Mouse (Mus musculus) urinary bladder, adult 18-20 months (tissue): ENCODE data around the gene Nlrp3.
"Not testable (repeated sequence)": the region's sequence is repeated elsewhere in the genome, so short reads cannot be mapped to it uniquely, and the experiment has no call there.

Experiments
- DNase-seq, 2 experiments: peaks; one replicate each; pipeline ENCODE4 v3.0.0; 2022; ENCODE audit warnings: low spot score in 2 of 2, mixed read lengths in 2 of 2

Gene Nlrp3

DNA sequence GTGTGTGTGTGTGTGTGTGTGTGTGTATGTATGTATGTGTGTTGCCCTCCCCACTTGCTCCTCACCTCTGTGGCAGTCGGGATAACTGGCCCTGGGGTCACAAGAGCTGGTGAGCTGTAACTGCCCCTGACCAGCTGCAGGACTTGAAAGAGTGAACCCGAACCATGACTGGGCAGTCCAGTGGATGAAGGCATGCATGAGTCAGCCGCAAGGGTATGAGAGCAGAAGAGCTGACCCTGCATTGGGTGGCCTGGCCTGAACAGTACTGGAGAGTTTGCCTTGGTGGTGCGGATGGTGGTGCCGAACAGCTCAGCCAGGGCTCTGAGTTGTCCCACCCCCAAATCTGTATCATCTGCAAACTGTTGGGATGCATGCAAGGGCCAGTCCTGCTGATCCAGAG lies 9.8 kb upstream of the Nlrp3 start:
- no peak for DNase-seq

DNA sequence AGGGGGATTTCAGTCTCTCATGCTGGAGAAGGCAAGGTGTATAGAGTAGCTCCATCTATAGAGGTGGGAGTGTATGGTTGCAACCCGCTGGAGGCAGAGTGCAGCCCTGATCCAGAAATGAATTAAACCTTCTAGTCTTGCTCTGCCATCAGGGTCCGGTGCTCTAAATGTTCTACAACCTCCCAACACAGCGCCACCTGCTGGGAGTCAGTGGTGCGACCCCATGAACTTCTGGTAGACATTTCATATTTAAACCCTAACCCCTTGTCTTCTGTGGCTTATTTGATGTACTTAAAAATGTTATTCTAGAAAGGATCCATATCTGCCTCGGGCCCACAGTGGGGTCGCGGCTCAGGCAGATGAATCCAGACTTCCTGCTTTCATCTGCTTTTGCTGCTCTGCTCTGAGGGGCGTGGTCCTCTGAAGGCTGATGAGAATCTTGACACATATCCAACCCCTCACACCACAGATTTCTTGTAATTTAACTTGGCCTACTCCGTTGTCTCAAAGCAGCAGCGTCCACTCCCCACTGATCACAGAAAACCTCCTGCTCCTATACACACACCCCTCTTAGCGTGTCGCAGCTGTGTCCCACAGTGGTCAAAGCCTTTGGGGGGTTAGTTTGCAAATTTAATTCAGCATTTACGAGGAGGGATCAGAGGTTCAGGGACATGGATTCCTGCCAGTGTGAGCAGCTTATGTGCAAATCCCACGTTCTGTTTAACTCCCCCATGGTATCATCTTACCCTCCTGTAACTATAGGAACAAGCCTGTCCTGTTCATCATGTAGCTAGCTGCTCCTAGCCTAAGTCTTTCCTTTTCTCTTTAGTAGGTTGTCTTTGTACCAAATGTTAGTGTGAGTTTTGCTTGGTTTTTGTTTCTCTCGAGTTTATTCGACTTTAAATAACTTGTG lies 3.9 kb upstream of the Nlrp3 start:
- no peak for DNase-seq

DNA sequence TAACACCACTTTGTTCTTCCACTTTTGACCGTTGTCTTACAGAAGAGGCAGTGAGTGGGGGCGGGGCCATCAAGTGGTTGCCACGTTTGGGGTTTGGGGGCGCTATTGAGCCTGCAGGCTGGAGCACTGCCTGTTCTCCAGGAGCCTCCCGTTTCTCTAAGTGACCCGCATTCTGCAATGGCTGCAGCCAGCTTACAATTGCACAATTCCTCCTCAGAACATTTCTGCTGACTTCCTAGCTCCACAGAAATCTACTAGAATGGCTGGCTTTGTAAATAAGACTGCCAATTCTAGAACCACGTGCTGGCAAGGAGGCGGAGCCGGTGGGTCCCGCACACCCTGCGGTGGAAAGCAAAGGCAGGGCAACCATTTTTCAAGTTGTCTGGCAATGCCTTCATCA lies 3.0 kb upstream of the Nlrp3 start:
- DNase-seq, result peak; percentile 12 to 44

DNA sequence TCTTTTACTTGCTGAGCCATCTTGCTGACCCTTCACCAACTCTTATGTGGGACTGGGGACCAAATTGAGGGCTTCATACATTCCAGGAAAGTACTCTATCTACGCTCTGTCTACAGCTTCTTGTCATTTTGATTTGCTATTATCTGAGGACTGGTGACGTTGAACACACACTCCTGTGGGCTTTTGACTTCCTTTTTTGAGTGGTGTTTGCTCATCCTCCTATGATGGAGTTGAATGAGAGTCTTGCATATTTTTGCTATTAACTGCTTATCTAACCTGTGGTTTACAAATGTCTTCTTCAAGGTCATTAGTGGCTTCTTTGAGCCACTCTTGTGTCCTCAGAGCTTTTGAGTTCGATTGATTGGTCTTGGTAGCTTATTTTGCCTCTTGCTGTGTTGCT lies 1.2 kb upstream of the Nlrp3 start:
- DNase-seq, result no peak

DNA sequence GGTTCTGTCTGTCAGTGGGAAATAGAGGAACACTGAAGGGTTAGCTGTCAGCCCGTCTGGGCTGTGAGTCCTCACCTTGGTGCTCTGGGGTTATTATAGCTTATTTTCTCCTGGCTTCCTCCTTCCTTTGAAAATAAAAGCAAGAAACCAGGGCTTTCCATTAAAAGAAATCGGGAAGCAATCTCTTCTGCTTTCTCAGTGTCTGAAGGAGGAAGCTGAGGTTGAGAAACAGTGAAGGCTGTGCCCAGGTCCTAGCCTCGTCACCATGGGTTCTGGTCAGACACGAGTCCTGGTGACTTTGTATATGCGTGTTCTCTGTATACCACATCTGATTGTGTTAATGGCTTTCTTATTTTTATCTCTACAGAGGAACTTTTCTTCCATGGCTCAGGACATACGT lies 1.1 kb downstream of the Nlrp3 start:
- no peak for DNase-seq

DNA sequence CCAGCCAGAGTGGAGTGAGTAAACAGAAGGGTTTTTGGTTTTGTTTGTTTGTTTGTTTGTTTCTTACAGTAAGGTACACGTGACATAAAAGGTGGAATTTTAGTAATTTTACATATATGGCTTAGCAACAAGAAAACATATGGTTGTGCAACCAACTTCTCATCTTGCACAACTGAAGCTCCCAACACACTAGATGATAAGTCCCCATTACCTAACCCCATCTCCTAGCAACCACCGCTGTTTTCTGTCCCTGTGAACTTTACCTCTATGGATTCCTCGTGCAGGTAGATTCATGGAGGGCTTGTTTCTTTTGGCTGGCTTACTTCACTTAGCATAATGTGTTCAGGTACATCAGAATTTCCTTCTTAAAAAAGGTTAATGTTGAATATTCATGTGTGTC lies 2.0 kb downstream of the Nlrp3 start:
- no peak for DNase-seq

DNA sequence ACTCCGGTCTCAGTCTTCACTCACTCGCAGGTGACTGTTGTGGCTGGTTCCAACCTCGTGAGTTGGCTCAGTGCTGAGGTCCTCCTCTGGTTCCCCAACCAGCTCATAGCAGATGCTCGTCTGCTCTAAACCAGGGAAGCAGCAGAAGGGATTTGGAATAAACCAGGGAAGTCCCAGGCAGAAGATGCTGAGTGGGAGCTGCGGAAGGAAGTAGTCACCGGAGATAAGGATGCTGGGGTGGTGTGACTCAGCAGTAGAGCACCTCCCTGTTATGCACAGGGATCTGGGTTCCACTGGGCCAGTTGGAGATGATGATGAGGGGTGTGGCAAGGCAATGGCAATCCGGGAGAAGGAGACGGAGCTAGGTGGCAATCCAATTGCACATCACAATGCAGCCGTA lies 2.6 kb downstream of the Nlrp3 start:
- DNase-seq, result no peak

DNA sequence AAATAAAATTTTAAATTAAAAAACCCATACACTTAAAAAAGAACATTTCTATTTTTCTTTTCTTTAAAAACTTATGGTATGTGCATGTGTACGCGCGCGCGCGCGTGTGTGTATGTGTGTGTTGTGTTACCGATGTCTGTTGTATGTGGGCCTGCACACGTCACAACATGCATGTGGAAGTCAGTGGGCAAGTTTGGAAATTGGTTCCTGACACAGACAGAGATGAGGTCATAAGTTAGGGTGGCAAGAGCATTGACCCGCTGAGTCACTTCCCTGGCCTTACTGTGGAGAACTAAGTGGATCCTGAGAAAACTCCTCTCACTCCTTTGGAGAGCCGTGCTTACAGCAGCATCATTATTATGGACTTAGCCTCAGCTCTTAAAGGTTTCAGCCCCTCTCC lies 12.8 kb downstream of the Nlrp3 start:
- no peak for DNase-seq

DNA sequence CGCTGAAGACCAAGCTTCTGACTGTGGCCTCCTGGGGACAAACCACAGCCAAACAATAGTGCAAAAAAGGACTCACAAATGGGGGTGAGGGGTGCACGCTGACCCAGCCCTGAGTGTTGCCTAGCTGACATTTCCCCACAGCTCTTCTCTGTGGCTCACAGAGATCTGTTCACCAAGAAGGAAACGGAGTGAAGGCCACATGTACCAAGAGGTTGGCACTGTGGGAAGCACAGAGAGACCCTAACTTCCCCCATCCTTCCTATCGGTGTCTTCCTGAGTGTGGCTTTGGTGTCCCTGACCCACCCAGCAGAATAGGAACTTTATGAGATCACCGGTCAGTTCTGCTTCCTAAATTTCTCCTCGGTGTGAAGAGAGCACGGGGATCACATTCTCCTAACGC lies 13.2 kb downstream of the Nlrp3 start:
- DNase-seq, result no peak

DNA sequence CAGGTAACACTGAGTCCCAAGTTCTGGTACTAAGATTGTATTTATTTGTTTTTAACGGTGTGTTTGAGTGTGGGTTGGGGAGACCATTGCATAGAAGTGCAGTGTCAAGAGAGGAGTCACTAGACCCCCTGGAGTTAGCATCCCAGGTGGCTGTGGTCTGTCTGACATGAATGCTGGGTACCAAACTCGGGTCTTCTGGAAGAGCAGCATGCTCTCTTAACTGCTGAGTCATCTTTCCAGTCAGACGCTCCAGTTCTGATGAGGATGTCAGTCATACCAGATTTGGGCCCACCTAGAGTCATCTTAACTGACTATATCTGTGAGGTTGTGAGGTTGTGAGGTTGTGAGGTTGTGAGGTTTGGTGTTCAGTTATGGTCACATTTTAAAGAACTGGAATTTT lies 19.5 kb downstream of the Nlrp3 start:
- no peak for DNase-seq

DNA sequence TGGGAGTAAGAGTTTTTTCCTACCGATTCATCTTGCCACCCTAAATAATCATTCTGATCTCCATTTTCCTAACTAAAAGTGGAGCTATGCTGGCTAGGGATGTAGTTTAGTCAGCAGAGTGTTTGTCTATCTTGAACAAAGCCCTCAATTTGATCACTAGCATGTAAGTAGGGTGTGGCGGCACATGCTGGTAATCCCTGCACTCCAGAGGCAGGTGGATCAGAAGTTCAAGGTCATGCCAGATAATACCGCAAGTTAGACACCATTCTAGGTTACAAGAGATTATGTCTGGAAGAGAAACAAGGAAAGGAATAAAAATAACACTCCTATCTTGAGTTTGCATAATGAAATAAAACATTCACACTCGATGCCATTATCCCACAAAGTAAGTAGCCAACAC lies 21.0 kb downstream of the Nlrp3 start:
- DNase-seq, result no peak

DNA sequence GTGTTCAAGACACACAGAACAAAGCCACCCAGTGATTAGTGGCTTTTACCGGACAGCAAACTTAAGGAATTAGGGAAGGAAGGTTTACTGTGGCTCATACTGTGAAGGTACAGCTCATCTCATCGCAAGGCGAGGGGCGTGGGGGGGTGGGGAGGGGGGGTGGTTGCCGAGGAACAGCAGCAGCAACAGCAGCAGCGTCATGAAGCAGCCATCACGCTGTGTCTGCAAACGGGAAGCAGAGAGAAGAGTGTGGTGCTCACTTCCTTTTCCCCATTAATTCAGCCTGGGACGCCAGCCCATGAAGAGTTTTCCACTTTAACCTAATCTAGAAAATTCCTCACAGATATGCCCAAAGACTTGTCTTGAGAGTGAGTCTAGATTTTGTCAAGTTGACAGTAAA lies 21.5 kb downstream of the Nlrp3 start:
- DNase-seq, result no peak

DNA sequence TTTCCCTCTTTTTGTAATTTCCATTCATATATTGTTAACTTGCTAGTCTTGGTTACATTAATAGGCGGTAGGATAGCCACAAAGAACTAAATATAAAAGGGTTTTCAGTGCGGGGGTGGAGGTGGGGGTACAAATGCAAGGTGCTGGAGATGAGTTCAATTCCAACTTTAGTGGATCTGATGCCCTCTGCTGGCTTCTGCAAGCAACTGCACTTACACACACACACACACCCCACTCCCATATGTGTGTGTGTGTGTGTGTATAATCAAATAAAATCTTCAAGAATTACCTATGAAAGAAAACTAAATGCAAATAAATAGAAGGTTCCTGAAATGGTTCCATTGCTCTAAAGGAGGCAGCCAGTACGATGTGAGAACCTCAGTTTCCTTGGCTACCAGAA lies 27.9 kb downstream of the Nlrp3 start:
- DNase-seq, result no peak

DNA sequence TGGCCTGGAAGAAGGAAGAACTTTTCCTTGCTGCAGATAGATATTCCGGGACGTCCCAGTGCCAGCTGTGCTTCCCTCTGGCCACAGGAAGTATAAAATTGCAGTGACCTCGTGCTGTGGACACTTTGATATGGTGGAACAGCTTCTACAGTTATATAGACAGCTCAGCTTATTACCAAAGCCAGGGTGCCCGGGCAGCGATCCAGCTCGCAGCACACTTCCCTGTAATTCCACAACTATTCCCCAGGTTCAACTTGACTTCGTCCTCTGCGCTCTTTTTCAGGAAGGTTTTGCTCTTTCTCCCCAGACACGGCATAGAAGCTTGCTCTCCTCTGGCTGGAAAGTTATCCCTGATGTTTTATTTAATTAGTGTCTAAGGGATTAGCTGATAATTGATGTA lies 34.4 kb downstream of the Nlrp3 start:
- no peak for DNase-seq

DNA sequence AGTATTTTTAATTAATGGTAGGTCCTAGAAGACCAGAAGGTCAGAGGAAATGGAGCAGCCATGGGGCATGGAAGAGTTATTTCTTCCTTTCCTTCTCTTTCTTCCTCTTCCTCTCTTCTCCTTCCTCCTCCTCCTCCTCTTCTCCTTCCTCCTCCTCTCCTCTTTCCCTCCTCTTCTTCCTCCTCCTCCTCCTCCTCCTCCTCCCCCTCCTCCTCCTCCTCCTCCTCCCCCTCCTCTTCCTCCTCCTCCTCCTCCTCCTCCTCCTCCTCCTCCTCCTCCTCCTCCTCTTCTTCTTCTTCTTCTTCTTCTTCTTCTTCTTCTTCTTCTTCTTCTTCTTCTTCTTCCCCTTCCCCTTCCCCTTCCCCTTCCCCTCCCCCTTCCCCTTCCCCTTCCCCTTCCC lies 34.8 kb downstream of the Nlrp3 start, which contains the start of gene Olfr222:
Gene Olfr222, minus strand, starts transcription at position 101 of the 400 bp plus-strand sequence.
- not testable (repeated sequence) for DNase-seq

DNA sequence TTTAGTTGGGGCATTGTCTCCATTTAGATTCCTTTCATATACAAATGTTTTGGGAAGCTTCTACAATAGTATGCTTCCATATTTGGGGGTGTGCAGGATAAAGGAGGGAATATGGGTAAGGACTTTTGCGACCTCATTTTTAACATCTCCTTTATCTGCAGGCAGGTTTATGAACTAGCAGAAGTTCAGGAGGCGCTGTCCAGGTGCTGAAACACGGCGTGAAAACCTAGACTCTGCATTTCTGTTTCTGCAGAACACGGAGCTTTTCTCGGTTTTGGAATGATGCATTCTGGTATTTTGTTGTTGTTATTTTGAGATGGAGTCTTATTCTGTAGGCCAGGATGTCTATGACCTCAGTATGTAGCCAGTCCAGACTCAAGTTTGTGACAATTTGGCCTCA lies 43.2 kb downstream of the Nlrp3 start:
- no peak for DNase-seq

DNA sequence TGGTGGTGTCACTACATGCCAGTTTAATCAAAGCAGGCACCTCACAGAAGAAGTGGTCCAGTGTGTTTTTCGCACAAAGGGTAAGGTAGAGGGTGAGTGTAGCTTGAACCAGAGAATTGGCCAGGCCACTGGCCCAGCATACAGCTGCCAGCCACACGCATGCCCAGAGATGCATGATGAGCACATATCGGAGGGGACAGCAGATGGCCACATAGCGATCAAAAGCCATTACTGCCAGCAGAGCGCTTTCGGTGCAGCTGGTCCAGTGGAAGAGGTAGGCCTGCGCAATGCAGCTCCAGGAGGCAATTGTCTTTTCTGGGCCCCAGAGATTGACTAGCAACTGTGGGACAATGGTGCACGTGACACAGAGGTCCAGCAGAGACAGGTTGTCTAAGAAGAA lies 48.1 kb downstream of the Nlrp3 start:
- DNase-seq, result no peak

DNA sequence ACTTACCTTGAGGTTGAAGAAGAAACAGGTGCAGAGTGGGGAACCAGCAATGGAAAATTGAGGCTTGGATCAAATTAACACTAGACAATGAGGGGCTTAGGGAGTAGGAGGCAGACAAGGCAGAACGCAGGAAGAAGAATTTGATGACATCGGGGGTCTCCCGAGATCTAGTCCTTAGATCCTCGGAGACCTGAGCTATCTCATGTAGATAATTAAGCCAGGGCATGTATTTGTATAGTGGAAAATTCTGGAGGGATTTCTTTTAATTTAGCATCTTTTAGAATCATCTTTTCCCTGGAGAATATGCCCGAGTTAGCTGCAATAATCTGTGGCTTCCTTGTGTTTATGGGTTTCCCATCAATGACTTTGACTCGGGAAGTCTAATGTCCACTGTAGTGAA lies 51.8 kb downstream of the Nlrp3 start, which contains the start of gene Olfr223:
Gene Olfr223, minus strand, starts transcription at position 101 of the 400 bp plus-strand sequence.
- no peak for DNase-seq

DNA sequence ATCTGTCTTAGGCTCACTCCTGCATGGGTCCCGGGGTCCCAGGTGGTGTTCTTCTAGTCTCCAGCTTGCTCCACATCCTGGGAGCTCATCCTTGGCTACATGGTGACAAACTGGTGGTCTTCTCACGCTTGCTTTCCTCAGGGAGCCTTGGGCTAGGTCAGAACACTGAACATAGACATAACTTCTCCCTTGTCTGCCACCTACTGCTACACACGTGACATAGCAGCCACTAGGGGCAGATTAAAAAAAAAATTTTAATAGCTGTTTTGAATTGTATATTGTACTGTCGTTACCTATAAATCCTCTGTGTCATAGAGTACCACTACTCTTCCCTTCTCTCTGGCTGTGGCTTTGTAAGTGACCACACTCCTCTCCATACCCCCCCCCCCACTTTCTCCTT lies 54.7 kb downstream of the Nlrp3 start:
- DNase-seq, result no peak

DNA sequence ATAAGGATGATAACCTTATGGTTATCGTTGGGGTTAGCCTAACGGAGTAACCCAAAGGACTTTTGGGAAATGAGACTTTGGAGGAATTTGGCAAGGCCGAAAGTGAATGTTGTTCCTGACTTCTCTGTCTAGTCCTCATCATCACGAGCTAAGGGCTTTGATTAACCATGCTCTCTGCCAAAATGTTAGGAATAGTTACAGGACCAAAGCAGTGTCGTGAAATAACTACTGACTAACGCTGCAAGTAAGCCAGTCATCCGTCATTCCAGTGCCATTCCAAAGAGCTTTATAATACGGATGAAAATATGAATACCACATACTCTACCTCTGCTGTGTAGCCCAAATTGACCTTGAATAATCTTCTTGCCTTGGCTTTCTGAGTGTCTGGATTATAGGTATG lies 55.6 kb downstream of the Nlrp3 start:
- DNase-seq, result no peak

DNA sequence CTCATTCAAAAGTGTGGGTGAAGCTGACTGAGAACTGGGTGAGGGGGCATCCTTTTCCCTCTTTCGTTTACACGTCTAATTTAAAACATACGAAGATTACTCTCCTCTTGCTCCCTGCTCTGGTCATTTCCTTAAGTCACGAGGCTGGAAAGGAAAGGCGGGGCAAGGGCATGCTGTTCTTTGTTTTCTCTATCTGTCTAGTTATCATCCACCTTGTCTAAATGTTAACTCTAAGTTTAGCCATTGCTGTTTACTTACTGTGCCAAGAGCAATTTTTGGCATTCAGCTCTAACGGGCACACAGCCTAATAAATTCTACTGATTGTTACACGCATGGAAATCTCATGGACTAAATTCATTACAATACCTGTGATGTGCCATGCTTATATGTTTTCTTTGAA lies 57.8 kb downstream of the Nlrp3 start:
- no peak for DNase-seq

DNA sequence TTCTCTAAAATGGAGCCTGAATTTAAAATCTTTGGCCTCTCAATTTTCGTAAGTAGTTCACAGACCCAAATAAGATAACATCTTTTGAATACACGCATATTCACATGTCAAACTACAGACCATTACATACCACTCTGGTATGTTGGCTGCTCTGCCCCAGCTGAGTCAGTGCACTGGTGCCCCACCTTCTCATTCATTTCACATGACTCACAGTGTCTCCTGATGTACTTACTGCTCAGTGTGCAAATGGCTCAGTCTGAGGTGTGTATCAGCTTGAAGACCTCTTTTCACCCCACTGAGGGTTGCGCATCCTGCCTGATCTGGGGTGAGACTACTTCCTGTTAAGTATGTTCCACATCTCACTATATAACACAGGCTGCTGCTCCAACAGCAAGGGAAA lies 59.5 kb downstream of the Nlrp3 start:
- DNase-seq, result peak; percentile 9 to 42

DNA sequence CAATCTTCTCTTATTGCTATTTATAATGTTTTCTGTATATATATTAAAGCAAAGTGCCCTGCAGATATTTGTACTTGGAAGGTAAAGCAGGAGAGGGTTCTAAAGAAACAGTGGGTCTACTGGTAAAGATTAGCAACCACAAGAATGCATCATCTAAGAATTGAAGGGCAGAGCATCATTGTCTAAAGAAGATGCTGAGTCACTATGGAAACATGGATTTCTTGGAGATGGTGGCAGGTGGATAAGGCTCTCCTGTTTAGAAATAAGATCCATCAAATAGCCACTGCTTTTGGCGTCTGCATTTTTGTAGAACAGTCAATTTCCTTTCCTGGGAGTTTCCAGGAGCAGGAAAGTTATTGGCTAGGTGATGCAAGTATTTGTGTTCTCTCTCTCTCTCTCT lies 60.9 kb downstream of the Nlrp3 start:
- DNase-seq, result no peak

DNA sequence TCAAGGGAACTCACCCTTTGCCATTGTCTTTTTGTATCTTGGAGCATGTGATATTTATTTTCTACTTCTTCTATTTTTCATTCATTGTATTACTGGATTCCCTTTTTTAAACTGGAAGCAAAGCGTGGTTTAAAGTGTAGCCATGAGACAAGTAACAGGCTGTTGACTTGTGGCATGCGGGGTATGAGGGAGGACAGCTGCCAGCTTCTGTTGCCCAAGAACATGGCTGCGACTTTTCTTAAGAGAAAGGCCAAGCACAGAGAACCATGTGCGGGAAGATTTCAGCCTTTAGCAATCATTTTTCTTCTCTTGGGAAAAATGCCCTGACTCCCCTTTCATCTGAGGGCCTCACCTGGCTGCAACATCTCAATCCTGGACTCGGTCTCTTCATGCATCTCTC lies 70.3 kb downstream of the Nlrp3 start:
- no peak for DNase-seq
